Mouse (Mus musculus): ENCODE measurements around the gene Wbp2. TPM values are rescaled to one million over a fixed set of nuclear protein-coding genes. Genes with fewer than 3 reads are reported as not detected.

Wbp2 gene
- 252 and 516 TPM in 2 replicates for polyA plus RNA-seq (2021; fragmentation: Nextera tagmentation)
- long read RNA-seq, experiment 1, transcript Wbp2-201 (8 exons, 1,826 nt) = major isoform, 955 of 1,358 reads
- long read RNA-seq, experiment 1, transcript Wbp2-202 (7 exons, 1,012 nt) = minor isoform, 337 of 1,358 reads
- long read RNA-seq, experiment 1, partial matches to known transcripts = 23 of 1,358 reads
- long read RNA-seq, experiment 1, other reads (novel, unspliced or antisense) = 39 of 1,358 reads
- long read RNA-seq, experiment 2, transcript Wbp2-201 (8 exons, 1,826 nt) = major isoform, 98 of 299 reads
- long read RNA-seq, experiment 2, transcript Wbp2-202 (7 exons, 1,012 nt) = minor isoform, 97 of 299 reads
- long read RNA-seq, experiment 2, partial matches to known transcripts = 16 of 299 reads
- long read RNA-seq, experiment 2, other reads (novel, unspliced or antisense) = 87 of 299 reads

GRCm38 (mm10) chr11:116086258-116087193, at the start of gene Wbp2:
TSS of gene Wbp2 (minus strand) at chr11:116086995.

GRCm38 (mm10) chr11:116130488-116131205, 43.9 kb upstream of the Wbp2 start, which contains the start of gene Trim65:
TSS of gene Trim65 (minus strand) at chr11:116131128.

GRCm38 (mm10) chr11:116127156-116127980, 40.6 kb upstream of the Wbp2 start, which contains the start of gene Trim47:
TSS of gene Trim47 (minus strand) at chr11:116127210.

GRCm38 (mm10) chr11:116077446-116078204, 9.2 kb downstream of the Wbp2 start, which contains the start of gene Unc13d:
TSS of gene Unc13d (minus strand) at chr11:116077961.

GRCm38 (mm10) chr11:116030088-116030897, 56.5 kb downstream of the Wbp2 start, which contains the start of gene Unk:
TSS of gene Unk (plus strand) at chr11:116030322.

Other genes starting within 250 kb of the Wbp2 start
- 0.14 TPM in 1 of 2 replicates, not detected in the other for gene Myo15b, start 228.6 kb downstream of the Wbp2 start, polyA plus RNA-seq (2021; fragmentation: Nextera tagmentation)
- gene Smim5, start 187.0 kb downstream of the Wbp2 start, polyA plus RNA-seq (2021; fragmentation: Nextera tagmentation) = 1.4 and 1.7 TPM in 2 replicates
- not detected in 2 replicates for gene Smim6, start 175.0 kb downstream of the Wbp2 start, polyA plus RNA-seq (2021; fragmentation: Nextera tagmentation)
- gene Sap30bp, start 153.7 kb downstream of the Wbp2 start, polyA plus RNA-seq (2021; fragmentation: Nextera tagmentation) = 26.6 and 36.8 TPM in 2 replicates
- gene Recql5, start 153.5 kb downstream of the Wbp2 start, polyA plus RNA-seq (2021; fragmentation: Nextera tagmentation) = 7.0 and 8.5 TPM in 2 replicates
- 3.5 and 3.7 TPM in 2 replicates for gene Itgb4, start 112.3 kb downstream of the Wbp2 start, polyA plus RNA-seq (2021; fragmentation: Nextera tagmentation)
- 19.0 and 23.7 TPM in 2 replicates for gene Galk1, start 74.3 kb downstream of the Wbp2 start, polyA plus RNA-seq (2021; fragmentation: Nextera tagmentation)
- 208 and 343 TPM in 2 replicates for gene H3f3b, start 59.0 kb downstream of the Wbp2 start, polyA plus RNA-seq (2021; fragmentation: Nextera tagmentation)
- gene Unk, start 56.7 kb downstream of the Wbp2 start, polyA plus RNA-seq (2021; fragmentation: Nextera tagmentation) = 5.8 and 7.4 TPM in 2 replicates
- 1.0 and 1.3 TPM in 2 replicates for gene Unc13d, start 9.0 kb downstream of the Wbp2 start, polyA plus RNA-seq (2021; fragmentation: Nextera tagmentation)
- gene Trim47, start 40.2 kb upstream of the Wbp2 start, polyA plus RNA-seq (2021; fragmentation: Nextera tagmentation) = 2.7 and 4.7 TPM in 2 replicates
- 2.0 and 2.8 TPM in 2 replicates for gene Trim65, start 44.1 kb upstream of the Wbp2 start, polyA plus RNA-seq (2021; fragmentation: Nextera tagmentation)
- 62.0 and 78.9 TPM in 2 replicates for gene Mrpl38, start 51.9 kb upstream of the Wbp2 start, polyA plus RNA-seq (2021; fragmentation: Nextera tagmentation)
- gene Fbf1, start 81.2 kb upstream of the Wbp2 start, polyA plus RNA-seq (2021; fragmentation: Nextera tagmentation) = 25.2 and 27.1 TPM in 2 replicates
- gene Ten1, start 111.9 kb upstream of the Wbp2 start, polyA plus RNA-seq (2021; fragmentation: Nextera tagmentation) = 100.0 and 109 TPM in 2 replicates
- gene Acox1, start 112.0 kb upstream of the Wbp2 start, polyA plus RNA-seq (2021; fragmentation: Nextera tagmentation) = 65.0 and 76.9 TPM in 2 replicates
- 0.53 and 0.79 TPM in 2 replicates for gene Evpl, start 151.1 kb upstream of the Wbp2 start, polyA plus RNA-seq (2021; fragmentation: Nextera tagmentation)
- 25.9 and 34.4 TPM in 2 replicates for gene Srp68, start 187.2 kb upstream of the Wbp2 start, polyA plus RNA-seq (2021; fragmentation: Nextera tagmentation)
- not detected in 2 replicates for gene Galr2, start 193.9 kb upstream of the Wbp2 start, polyA plus RNA-seq (2021; fragmentation: Nextera tagmentation)
- gene Exoc7, start 220.2 kb upstream of the Wbp2 start, polyA plus RNA-seq (2021; fragmentation: Nextera tagmentation) = 44.9 and 81.5 TPM in 2 replicates
- gene Foxj1, start 248.4 kb upstream of the Wbp2 start, polyA plus RNA-seq (2021; fragmentation: Nextera tagmentation) = 1.0 and 3.7 TPM in 2 replicates